Mouse (Mus musculus) CH12.LX (cell line): ENCODE results near the gene Syce1. TPM values are rescaled to one million over a fixed set of nuclear protein-coding genes. Genes with fewer than 3 reads are reported as not detected.

Source experiments
- DNase-seq: peaks from one replicate; pipeline ENCODE4 v3.0.0-alpha.2; 2013; ENCODE audit errors: extremely low read depth
- H3K27ac ChIP-seq: 2 replicates; pipeline ENCODE4 v1.5.1; 2012; ENCODE audit warnings: low read depth, mild to moderate bottlenecking, control low read depth, moderate library complexity; ENCODE audit not compliant: insufficient read depth
- H3K27me3 ChIP-seq: replicated peaks from 2 replicates; pipeline ENCODE3; 2012; ENCODE audit warnings: inconsistent platforms
- H3K36me3 ChIP-seq, 2 experiments: replicated peaks in 1 of 2; 2 replicates each; pipeline versions ENCODE3 to v1.6.1; 2012; ENCODE audit warnings: inconsistent platforms in 1 of 2, low read length in 1 of 2, mild to moderate bottlenecking in 1 of 2, mixed read lengths in 1 of 2, moderate library complexity in 1 of 2; ENCODE audit not compliant: control insufficient read depth in 1 of 2, insufficient read depth in 1 of 2
- H3K4me1 ChIP-seq, 2 experiments: 2 replicates each; pipeline ENCODE4 v1.6.1; 2012; ENCODE audit warnings: inconsistent platforms in 1 of 2, moderate library complexity in 1 of 2; ENCODE audit not compliant: insufficient read depth in 2 of 2, control insufficient read depth in 1 of 2
- H3K4me2 ChIP-seq: 2 replicates; pipeline ENCODE4 v1.6.1; 2012; ENCODE audit warnings: low read depth, mild to moderate bottlenecking, control low read depth; ENCODE audit not compliant: poor library complexity, insufficient read depth, severe bottlenecking
- H3K4me3 ChIP-seq, 3 experiments: fragments of 150-350 bp in 1 of 3; sonication (generic) in 1 of 3; replicated peaks in 1 of 3; 2 replicates each; pipeline versions ENCODE3 to v1.5.1; 2011 to 2012; ENCODE audit warnings: low read depth in 2 of 3, low read length in 2 of 3, mild to moderate bottlenecking in 2 of 3, moderate library complexity in 2 of 3, control low read depth in 1 of 3, improper control_type of control experiment in 1 of 3, inconsistent platforms in 1 of 3, mixed read lengths in 1 of 3; ENCODE audit not compliant: poor library complexity in 1 of 3
- H3K79me2 ChIP-seq: replicated peaks from 2 replicates; pipeline ENCODE4 v1.6.1; 2012; ENCODE audit warnings: mild to moderate bottlenecking, moderate library complexity; ENCODE audit not compliant: control insufficient read depth, poor library complexity, insufficient read depth, severe bottlenecking; ENCODE audit errors: extremely low read depth
- H3K9ac ChIP-seq: 2 replicates; pipeline ENCODE4 v1.6.1; 2012; ENCODE audit warnings: low read depth, mild to moderate bottlenecking, control low read depth, moderate library complexity; ENCODE audit not compliant: insufficient read depth
- H3K9me3 ChIP-seq: replicated peaks from 2 replicates; pipeline ENCODE3; 2012; ENCODE audit warnings: low read length, inconsistent platforms, mixed read lengths
- BHLHE40 ChIP-seq: IDR thresholded peaks from 2 replicates; pipeline ENCODE4 v1.6.1; 2011; ENCODE audit warnings: mild to moderate bottlenecking, low read depth, low read length, improper control_type of control experiment
- CHD2 ChIP-seq: IDR thresholded peaks from 2 replicates; pipeline ENCODE4 v1.6.1; 2011; ENCODE audit warnings: low read length, improper control_type of control experiment
- CTCF ChIP-seq, 2 experiments: IDR thresholded peaks in 1 of 2; conservative IDR thresholded peaks in 1 of 2; 2 replicates each; pipeline ENCODE4 v1.5.1; 2011 to 2012; ENCODE audit warnings: low read depth in 2 of 2, low read length in 2 of 2, improper control_type of control experiment in 1 of 2, inconsistent platforms in 1 of 2, mild to moderate bottlenecking in 1 of 2, moderate library complexity in 1 of 2
- E2F4 ChIP-seq: IDR thresholded peaks from 2 replicates; pipeline ENCODE4 v1.6.1; 2011; ENCODE audit warnings: low read depth, low read length, improper control_type of control experiment; ENCODE audit not compliant: insufficient replicate concordance
- ELF1 ChIP-seq: IDR thresholded peaks from 2 replicates; pipeline ENCODE4 v1.6.1; 2014; ENCODE audit warnings: low read depth, mild to moderate bottlenecking, inconsistent platforms, low read length, improper control_type of control experiment
- EP300 ChIP-seq: IDR thresholded peaks from 2 replicates; pipeline ENCODE4 v1.6.1; 2011; ENCODE audit warnings: low read length, improper control_type of control experiment
- GABPA ChIP-seq: IDR thresholded peaks from 2 replicates; pipeline ENCODE4 v1.6.1; 2012; ENCODE audit warnings: low read depth, low read length, improper control_type of control experiment, inconsistent platforms; ENCODE audit not compliant: insufficient replicate concordance
- HCFC1 ChIP-seq: IDR thresholded peaks from 2 replicates; pipeline ENCODE4 v1.6.1; 2012; ENCODE audit warnings: low read depth, mild to moderate bottlenecking, inconsistent platforms, low read length, improper control_type of control experiment
- IRF4 ChIP-seq: IDR thresholded peaks from 2 replicates; pipeline ENCODE4 v1.6.1; 2014; ENCODE audit warnings: low read depth, mild to moderate bottlenecking, inconsistent platforms, low read length, improper control_type of control experiment
- JUND ChIP-seq: conservative IDR thresholded peaks from 2 replicates; pipeline ENCODE4 v1.6.1; 2011; ENCODE audit warnings: low read depth, low read length, improper control_type of control experiment
- KAT2A ChIP-seq: IDR thresholded peaks from 2 replicates; pipeline ENCODE4 v1.6.1; 2012; ENCODE audit warnings: low read length, improper control_type of control experiment, inconsistent platforms; ENCODE audit not compliant: insufficient replicate concordance
- MAFK ChIP-seq: IDR thresholded peaks from 2 replicates; pipeline ENCODE4 v1.6.1; 2011; ENCODE audit warnings: low read length, improper control_type of control experiment; ENCODE audit not compliant: insufficient replicate concordance
- MAX ChIP-seq: IDR thresholded peaks from 2 replicates; pipeline ENCODE4 v1.6.1; 2011; ENCODE audit warnings: low read length, improper control_type of control experiment
- MAZ ChIP-seq: IDR thresholded peaks from 2 replicates; pipeline ENCODE4 v1.6.1; 2012; ENCODE audit warnings: low read depth, mild to moderate bottlenecking, inconsistent platforms, low read length, improper control_type of control experiment, moderate library complexity
- MXI1 ChIP-seq: IDR thresholded peaks from 2 replicates; pipeline ENCODE4 v1.6.1; 2011; ENCODE audit warnings: mild to moderate bottlenecking, low read depth, low read length, improper control_type of control experiment
- MYC ChIP-seq: IDR thresholded peaks from 2 replicates; pipeline ENCODE4 v1.6.1; 2011; ENCODE audit warnings: low read depth, mild to moderate bottlenecking, improper control_type of control experiment, low read length
- NELFE ChIP-seq: IDR thresholded peaks from 2 replicates; pipeline ENCODE4 v1.6.1; 2011; ENCODE audit warnings: low read depth, low read length, improper control_type of control experiment
- PAX5 ChIP-seq: IDR thresholded peaks from 2 replicates; pipeline ENCODE4 v1.6.1; 2012; ENCODE audit warnings: low read length, inconsistent platforms, mixed read lengths
- POLR2A ChIP-seq: IDR thresholded peaks from 2 replicates; pipeline ENCODE4 v1.6.1; 2011; ENCODE audit warnings: low read depth, mild to moderate bottlenecking, improper control_type of control experiment, low read length
- POLR2AphosphoS2 ChIP-seq: IDR thresholded peaks from 2 replicates; pipeline ENCODE4 v1.6.1; 2011; ENCODE audit warnings: low read depth, low read length, improper control_type of control experiment
- RAD21 ChIP-seq: IDR thresholded peaks from 2 replicates; pipeline ENCODE4 v1.6.1; 2011; ENCODE audit warnings: low read depth, mild to moderate bottlenecking, low read length, improper control_type of control experiment, moderate library complexity
- SIN3A ChIP-seq: IDR thresholded peaks from 2 replicates; pipeline ENCODE4 v1.6.1; 2012; ENCODE audit warnings: low read length, improper control_type of control experiment, inconsistent platforms
- SMC3 ChIP-seq: IDR thresholded peaks from 2 replicates; pipeline ENCODE4 v1.6.1; 2011; ENCODE audit warnings: low read depth, low read length, improper control_type of control experiment
- TBP ChIP-seq: conservative IDR thresholded peaks from 2 replicates; pipeline ENCODE4 v1.6.1; 2011; ENCODE audit warnings: low read depth, low read length, improper control_type of control experiment
- TCF12 ChIP-seq: IDR thresholded peaks from 2 replicates; pipeline ENCODE4 v1.6.1; 2014; ENCODE audit warnings: low read depth, mild to moderate bottlenecking, inconsistent platforms, low read length, improper control_type of control experiment
- UBTF ChIP-seq: IDR thresholded peaks from 2 replicates; pipeline ENCODE4 v1.6.1; 2012; ENCODE audit warnings: low read depth, mild to moderate bottlenecking, inconsistent platforms, low read length, improper control_type of control experiment, moderate library complexity
- ZC3H11A ChIP-seq: IDR thresholded peaks from 2 replicates; pipeline ENCODE4 v1.6.1; 2012; ENCODE audit warnings: low read depth, mild to moderate bottlenecking, inconsistent platforms, low read length, improper control_type of control experiment
- ZNF384 ChIP-seq: IDR thresholded peaks from 2 replicates; pipeline ENCODE4 v1.6.1; 2012; ENCODE audit warnings: low read depth, low read length, improper control_type of control experiment, inconsistent platforms
- dilution Hi-C: fragments of 300-500 bp; cut with MboI; formaldehyde crosslinking; loops from 2 replicates; pipeline ENCODE4 v1.14.3; 2020; ENCODE audit warnings: low sequenced_read_pairs; ENCODE audit not compliant: extremely low pct_unique_long_range_greater_than_20kb, extremely low pct_ligation_motif_present
- in situ Hi-C: fragments of 300-500 bp; cut with MboI; formaldehyde crosslinking; loops from 3 replicates; pipeline ENCODE4 v1.14.3; 2019; ENCODE audit warnings: low sequenced_read_pairs, low pct_ligation_motif_present, low pct_unique_long_range_greater_than_20kb, mixed read lengths
- polyA plus RNA-seq: library from polyadenylated mRNA; unstranded; fragments of >175 nt; gene quantifications from 2 replicates; pipeline ENCODE4 v1.2.1, GENCODE M21; 2012; ENCODE audit warnings: low read depth; ENCODE audit not compliant: insufficient read length
- total RNA-seq, 2 experiments: library from RNA; depleted of rRNA; stranded (reverse); fragments of 300-350 nt in 1 of 2; fragments of >200 nt in 1 of 2; gene quantifications; 2 replicates each; pipeline ENCODE4 v1.2.3; 2012 to 2014

Syce1 gene
- total and polyA plus RNA-seq, 3 experiments: not detected

- H3K4me3 ChIP-seq: no peak overlapping the region
- in situ Hi-C loops: no loop called here
- H3K79me2 ChIP-seq: no peaks in the 10 kb centered on the region
- TF ChIP-seq MAFK (no peak), RAD21 (no peak), POLR2AphosphoS2 (no peak), ZC3H11A (no peak), JUND (no peak), MYC (no peak), MAX (no peak), GABPA (no peak), NELFE (no peak), KAT2A (no peak), POLR2A (no peak), ELF1 (no peak), PAX5 (no peak), BHLHE40 (no peak), SIN3A (no peak), E2F4 (no peak), SMC3 (no peak), CHD2 (no peak), EP300 (no peak), CTCF (conservative IDR thresholded peaks at IDR 0.05 in 1 of 2, IDR thresholded peaks at IDR 0.05 in 1 of 2; ENCODE audit: low read depth in 2 of 2, low read length in 2 of 2) (no peak)
- TF ChIP-seq, all 38 proteins: peak for 0
- no peak for DNase-seq
- peaks cover 5% of the 10 kb centered on the region for H3K9me3 ChIP-seq
- H3K27ac ChIP-seq: no peak overlapping the region
- dilution Hi-C loops: no loop called here
- H3K27me3 ChIP-seq: peaks cover 62% of the 10 kb centered on the region
- H3K9ac ChIP-seq: no peak overlapping the region
- H3K4me2 ChIP-seq: no peak overlapping the region
- H3K4me1 ChIP-seq: no peaks in the 10 kb centered on the region
- H3K36me3 ChIP-seq: no peaks in the 10 kb centered on the region
These were observed 31.3 kb downstream of the Syce1 start for GRCm38 (mm10) chr7:140756151-140756854.

GRCm38 (mm10) chr7:140754556-140754955 is 33.1 kb downstream of the Syce1 start:
- dilution Hi-C loops (no loop called here), in situ Hi-C loops (no loop called here)
- peaks cover 5% of the 10 kb centered on the region for H3K9me3 ChIP-seq
- H3K9ac ChIP-seq: no peak overlapping the region
- no peak overlapping the region for H3K27ac ChIP-seq
- H3K4me1 ChIP-seq: no peaks in the 10 kb centered on the region
- no peaks in the 10 kb centered on the region for H3K36me3 ChIP-seq
- no peak for DNase-seq
- no peaks in the 10 kb centered on the region for H3K79me2 ChIP-seq
- H3K27me3 ChIP-seq: peaks cover 64% of the 10 kb centered on the region
- no peak overlapping the region for H3K4me3 ChIP-seq
- H3K4me2 ChIP-seq: no peak overlapping the region
- TF ChIP-seq IRF4: no peak
- TF ChIP-seq UBTF: no peak
- no peak for TF ChIP-seq E2F4
- no peak for TF ChIP-seq TCF12
- TF ChIP-seq NELFE: no peak
- TF ChIP-seq TBP: no peak
- TF ChIP-seq HCFC1: no peak
- no peak for TF ChIP-seq MAZ
- TF ChIP-seq MXI1: no peak
- no peak for TF ChIP-seq ZNF384
- no peak for TF ChIP-seq RAD21
- no peak for TF ChIP-seq CHD2
- TF ChIP-seq, all 38 proteins: peak for 0
